Mouse (Mus musculus) embryonic facial prominence, embryonic 14.5 days (tissue): ENCODE measurements at regions not wholly inside any gene's neighbourhood (a gene's known extent, or its start where the extent isn't known, plus 50 kb on each side); places are given as distances from the start of the nearest gene placed in this dataset.

Experiments used
- ATAC-seq: fragments of 200-750 bp; cut with Nextera tagmentation; 2 replicates; pipeline ENCODE4 v1.8.0; 2017; ENCODE audit warnings: low read depth, moderate number of reproducible peaks, moderate TSS enrichment
- DNase-seq: peaks from one replicate; pipeline ENCODE4 v3.0.0-alpha.2; 2015; ENCODE audit warnings: low spot score
- H3K27ac ChIP-seq: fragments of 300-500 bp; sonication (generic); replicated peaks from 2 replicates; pipeline ENCODE4 v1.5.1; 2014; ENCODE audit warnings: low read depth, mild to moderate bottlenecking, low read length, moderate library complexity
- H3K27me3 ChIP-seq: fragments of 300-500 bp; sonication (generic); replicated peaks from 2 replicates; pipeline ENCODE4 v1.6.1; 2014; ENCODE audit warnings: low read length; ENCODE audit not compliant: control insufficient read depth, insufficient read depth
- H3K36me3 ChIP-seq: fragments of 300-500 bp; sonication (generic); 2 replicates; pipeline ENCODE4 v1.6.1; 2014; ENCODE audit warnings: low read length, mixed read lengths; ENCODE audit not compliant: control insufficient read depth, insufficient read depth
- H3K4me1 ChIP-seq: fragments of 300-500 bp; sonication (generic); 2 replicates; pipeline ENCODE4 v1.6.1; 2014; ENCODE audit warnings: antibody characterized with exemption, low read length; ENCODE audit not compliant: control insufficient read depth, insufficient read depth
- H3K4me2 ChIP-seq: fragments of 300-500 bp; sonication (generic); 2 replicates; pipeline ENCODE4 v1.6.1; 2014; ENCODE audit warnings: low read depth, mild to moderate bottlenecking, low read length, moderate library complexity, mixed read lengths
- H3K4me3 ChIP-seq: fragments of 300-500 bp; sonication (generic); 2 replicates; pipeline ENCODE4 v1.5.1; 2014; ENCODE audit warnings: low read depth, mild to moderate bottlenecking, low read length
- H3K9ac ChIP-seq: fragments of 300-500 bp; sonication (generic); 2 replicates; pipeline ENCODE4 v1.6.1; 2014; ENCODE audit warnings: low read depth, mild to moderate bottlenecking, low read length, moderate library complexity, mixed read lengths
- H3K9me3 ChIP-seq: fragments of 300-500 bp; sonication (generic); 2 replicates; pipeline ENCODE4 v1.6.1; 2016; ENCODE audit warnings: low read length; ENCODE audit not compliant: control insufficient read depth
- WGBS: fragments of 180-500 bp; shearing (Covaris S2); extraction: QIAGEN DNeasy Blood & Tissue Kit; methylation state at CpG from one replicate; pipeline ENCODE4 v1.1.7; 2014; 5-methylcytosine and 5-hydroxymethylcytosine counted together

DNA sequence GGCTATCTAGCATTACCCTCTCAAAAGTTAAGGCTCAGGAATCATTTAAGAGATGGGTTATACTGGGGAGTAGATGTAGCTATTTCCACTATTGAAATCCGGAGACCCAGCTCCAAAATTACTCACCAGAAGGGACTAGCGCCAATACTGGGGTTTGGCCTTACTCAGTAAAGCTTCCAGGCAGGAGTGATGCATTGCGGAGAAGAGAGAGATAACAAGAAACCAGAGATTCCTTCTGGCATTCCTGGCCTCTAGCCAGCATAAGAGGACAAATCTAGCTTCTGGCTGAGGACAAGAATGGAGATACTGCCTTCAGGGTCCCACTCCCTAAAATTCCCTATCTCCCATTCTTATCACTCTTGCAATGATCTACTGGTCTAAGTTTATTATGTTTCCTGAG is 95.7 kb upstream of the Zbtb20 start:
- Histone ChIP-seq H3K4me3 (no peak overlapping the region), H3K27ac (no peak overlapping the region), H3K4me2 (no peak overlapping the region), H3K27me3 (no peaks in the 10 kb centered on the region), H3K36me3 (no peaks in the 10 kb centered on the region), H3K9ac (no peak overlapping the region), H3K4me1 (0 out of 2 replicates have a peak, but pooled peaks cover 8% of the 10 kb centered on the region), H3K9me3 (no peaks in the 10 kb centered on the region)
- ATAC-seq, result no peak
- DNase-seq, result no peak
- WGBS, result 85% methylated on average over 3 of the region's 3 CpGs

- H3K4me1 ChIP-seq, result no peaks in the 10 kb centered on the region
- DNase-seq (no peak), ATAC-seq (no peak)
- no peak overlapping the region for H3K4me3 ChIP-seq
- 59% methylated on average over 2 of the region's 2 CpGs for WGBS
- H3K9ac ChIP-seq, result no peak overlapping the region
- H3K27ac ChIP-seq, result no peak overlapping the region
- no peaks in the 10 kb centered on the region for H3K9me3 ChIP-seq
- H3K27me3 ChIP-seq, result no peaks in the 10 kb centered on the region
- no peak overlapping the region for H3K4me2 ChIP-seq
- H3K36me3 ChIP-seq, result no peaks in the 10 kb centered on the region
Observed at GRCm38 (mm10) chr16:42772640-42773039, 103.0 kb upstream of the Zbtb20 start.

- no peaks in the 10 kb centered on the region for H3K27me3 ChIP-seq
- no CpG with 5 or more reads among the region's 1 CpGs for WGBS
- no peak for DNase-seq
- H3K9ac ChIP-seq, result no peak overlapping the region
- ATAC-seq, result no peak
- no peak overlapping the region for H3K27ac ChIP-seq
- no peaks in the 10 kb centered on the region for H3K36me3 ChIP-seq
- no peaks in the 10 kb centered on the region for H3K4me1 ChIP-seq
- no peaks in the 10 kb centered on the region for H3K9me3 ChIP-seq
- no peak overlapping the region for H3K4me3 ChIP-seq
- no peak overlapping the region for H3K4me2 ChIP-seq
Observed at GRCm38 (mm10) chr16:42770199-42770598, 105.5 kb upstream of the Zbtb20 start.

GRCm38 (mm10) chr16:42748681-42749080 is 127.0 kb upstream of the Zbtb20 start:
- Histone ChIP-seq H3K9me3 (no peaks in the 10 kb centered on the region), H3K4me1 (no peaks in the 10 kb centered on the region), H3K9ac (no peak overlapping the region), H3K27ac (no peak overlapping the region), H3K36me3 (no peaks in the 10 kb centered on the region), H3K27me3 (no peaks in the 10 kb centered on the region), H3K4me3 (no peak overlapping the region), H3K4me2 (no peak overlapping the region)
- DNase-seq, result no peak
- no peak for ATAC-seq
- 73% methylated on average over 5 of the region's 5 CpGs for WGBS

GRCm38 (mm10) chr16:42745943-42746675 is 129.6 kb upstream of the Zbtb20 start:
- peak; percentile 55 for DNase-seq
- peak overlapping the region; percentile 31 for H3K4me2 ChIP-seq
- 31% methylated on average over 11 of the region's 11 CpGs for WGBS
- peak; percentile 82 for ATAC-seq
- H3K9me3 ChIP-seq, result no peaks in the 10 kb centered on the region
- H3K4me3 ChIP-seq, result no peak overlapping the region
- 0 out of 2 replicates have a peak overlapping the region, but pooled peaks have one; percentile 14 for H3K9ac ChIP-seq
- H3K36me3 ChIP-seq, result no peaks in the 10 kb centered on the region
- H3K27me3 ChIP-seq, result no peaks in the 10 kb centered on the region
- no peak overlapping the region; the same call in 1 of the 2 replicates for H3K27ac ChIP-seq
- H3K4me1 ChIP-seq, result no peaks in the 10 kb centered on the region

DNA sequence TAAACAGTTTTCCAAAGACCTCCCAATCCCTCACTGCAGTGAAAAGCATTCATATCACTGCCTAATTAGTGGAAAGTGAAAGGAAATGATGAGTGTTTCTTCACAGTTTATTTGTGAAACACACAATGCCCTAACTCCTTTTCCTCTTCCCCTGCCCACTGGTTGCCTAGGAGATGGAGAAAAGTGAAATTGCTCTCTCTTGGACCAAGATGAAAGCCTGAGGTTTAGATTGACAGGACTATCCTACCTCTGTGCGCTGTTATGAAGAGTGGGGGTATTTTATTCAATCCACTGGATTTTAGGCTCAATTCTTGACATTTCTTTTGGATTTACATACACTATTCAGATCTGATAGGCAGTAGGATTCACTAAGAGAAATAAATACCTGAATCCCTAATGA is 132.1 kb upstream of the Zbtb20 start:
- H3K27ac ChIP-seq, result no peak overlapping the region
- no peak overlapping the region for H3K4me3 ChIP-seq
- H3K9me3 ChIP-seq, result no peaks in the 10 kb centered on the region
- DNase-seq (no peak), ATAC-seq (no peak)
- H3K36me3 ChIP-seq, result no peaks in the 10 kb centered on the region
- H3K4me2 ChIP-seq, result no peak overlapping the region
- H3K27me3 ChIP-seq, result no peaks in the 10 kb centered on the region
- H3K9ac ChIP-seq, result no peak overlapping the region
- 75% methylated on average over 1 of the region's 1 CpGs for WGBS
- H3K4me1 ChIP-seq, result no peaks in the 10 kb centered on the region

DNA sequence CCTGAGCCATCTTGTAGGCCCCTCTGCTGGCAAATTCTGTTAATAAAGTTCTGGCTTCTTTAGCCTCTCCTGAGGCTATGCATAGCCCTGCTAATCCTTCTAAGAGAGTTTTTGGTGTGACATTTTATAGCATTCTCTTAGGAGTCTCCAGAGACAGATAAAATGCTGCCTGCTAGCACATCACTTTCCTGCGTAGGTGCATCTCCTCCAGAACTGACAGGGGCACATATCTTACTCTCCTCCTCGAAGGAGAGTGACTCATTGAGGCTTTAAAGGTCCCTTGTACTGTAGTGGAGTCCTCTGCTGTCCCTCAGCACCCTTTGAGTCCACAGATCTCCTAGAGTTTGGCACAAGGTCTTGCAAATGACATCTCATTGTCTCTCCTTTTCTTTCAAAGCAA is 132.6 kb upstream of the Zbtb20 start:
- Histone ChIP-seq H3K9ac (no peak overlapping the region), H3K4me1 (no peaks in the 10 kb centered on the region), H3K36me3 (no peaks in the 10 kb centered on the region), H3K9me3 (no peaks in the 10 kb centered on the region), H3K4me2 (no peak overlapping the region), H3K4me3 (no peak overlapping the region), H3K27me3 (no peaks in the 10 kb centered on the region), H3K27ac (no peak overlapping the region)
- ATAC-seq (no peak), DNase-seq (no peak)
- WGBS, result 76% methylated on average over 2 of the region's 2 CpGs

DNA sequence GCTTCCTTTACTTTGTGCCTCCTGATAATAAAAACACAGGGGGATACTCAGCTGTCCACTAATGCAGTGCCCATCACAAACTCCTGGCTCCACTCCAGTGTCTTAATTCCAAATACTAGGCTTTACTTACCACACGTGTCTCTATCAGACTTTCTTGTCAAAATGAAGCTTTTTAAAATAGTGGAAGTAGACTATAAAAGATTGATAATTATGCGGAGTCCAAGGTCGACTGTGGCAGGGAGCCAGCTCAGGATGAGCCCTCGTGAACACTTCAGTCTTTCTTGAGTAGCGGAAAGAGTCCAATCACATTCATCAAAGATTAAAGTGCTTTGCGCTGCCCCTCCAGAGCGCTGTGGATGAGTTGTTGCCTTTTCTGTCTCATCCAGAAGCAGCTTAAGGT is 147.9 kb upstream of the Zbtb20 start:
- no peak for DNase-seq
- Histone ChIP-seq H3K36me3 (no peaks in the 10 kb centered on the region), H3K4me1 (no peaks in the 10 kb centered on the region), H3K9ac (no peak overlapping the region), H3K4me2 (no peak overlapping the region), H3K27me3 (no peaks in the 10 kb centered on the region), H3K4me3 (no peak overlapping the region), H3K9me3 (no peaks in the 10 kb centered on the region), H3K27ac (no peak overlapping the region)
- no peak for ATAC-seq
- WGBS, result 88% methylated on average over 7 of the region's 7 CpGs

DNA sequence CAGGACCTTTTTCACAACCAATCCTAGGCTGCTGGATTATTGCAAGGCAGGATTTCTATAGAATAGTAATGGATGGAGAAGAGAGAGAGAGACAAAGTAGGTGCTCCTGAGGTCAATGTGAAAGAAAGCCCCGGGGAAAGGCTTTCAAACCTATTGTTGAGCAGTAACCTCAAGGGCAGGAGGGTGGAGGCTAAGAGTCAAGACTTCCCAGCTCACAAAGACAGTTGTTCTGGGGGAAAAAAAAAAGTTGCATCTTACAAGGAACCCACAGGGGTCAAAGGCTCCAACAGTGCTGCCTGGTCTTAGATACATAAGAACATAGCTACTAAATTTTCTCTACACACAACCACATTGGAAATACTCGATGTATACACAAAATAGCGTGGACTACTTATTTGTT is 155.8 kb upstream of the Zbtb20 start:
- Histone ChIP-seq H3K4me1 (peaks cover 5% of the 10 kb centered on the region; the same call in 1 of the 2 replicates), H3K9me3 (no peaks in the 10 kb centered on the region), H3K27me3 (no peaks in the 10 kb centered on the region), H3K4me2 (no peak overlapping the region), H3K27ac (no peak overlapping the region), H3K36me3 (no peaks in the 10 kb centered on the region), H3K9ac (no peak overlapping the region), H3K4me3 (no peak overlapping the region)
- DNase-seq (no peak), ATAC-seq (no peak)
- WGBS, result 85% methylated on average over 3 of the region's 3 CpGs
